Mouse (Mus musculus) layer of hippocampus, adult 11-12 months (tissue): Measurements from ENCODE around the gene Ccnb1ip1.
"Not testable (repeated sequence)": the region's sequence is repeated elsewhere in the genome, so short reads cannot be mapped to it uniquely, and the experiment has no call there.

ENCODE experiments used
- DNase-seq: peaks from one replicate; pipeline ENCODE4 v3.0.0; 2022; ENCODE audit warnings: low spot score

The Ccnb1ip1 gene

DNA sequence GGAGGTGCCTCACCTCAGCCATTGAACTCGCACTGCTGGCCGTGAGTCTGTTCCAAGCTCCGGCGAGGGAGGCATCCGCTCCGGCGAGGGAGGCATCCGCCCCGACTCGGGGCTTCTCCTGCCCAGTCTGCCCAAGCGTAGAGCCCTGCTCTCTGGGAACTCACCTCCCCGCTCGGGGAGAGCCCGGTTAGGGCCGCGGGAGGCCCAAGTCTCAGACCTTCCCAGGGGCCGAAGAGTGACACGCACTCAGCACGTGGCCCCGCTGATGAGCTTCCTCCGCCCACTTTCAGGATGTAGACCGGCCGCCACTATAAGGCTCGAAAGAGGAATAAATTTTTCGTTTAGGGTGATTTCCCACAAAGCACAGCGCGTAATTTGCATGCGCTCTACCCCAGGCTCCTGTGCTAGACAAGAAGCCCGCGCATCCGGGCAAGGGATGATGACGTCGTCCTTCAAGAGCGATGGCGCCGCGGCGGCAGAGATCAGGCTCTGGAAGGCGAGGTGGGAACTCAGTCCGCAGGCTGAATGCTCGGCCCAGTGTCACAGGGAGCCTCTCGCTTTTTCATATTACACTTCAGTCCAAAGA lies at the start of gene Ccnb1ip1, which contains the start of gene Parp2:
Ccnb1ip1 (minus strand) TSS at position 246 of the 586 bp plus-strand sequence.
Parp2 (plus strand) TSS at position 355 of the 586 bp plus-strand sequence.
- peak; percentile 99 for DNase-seq

DNA sequence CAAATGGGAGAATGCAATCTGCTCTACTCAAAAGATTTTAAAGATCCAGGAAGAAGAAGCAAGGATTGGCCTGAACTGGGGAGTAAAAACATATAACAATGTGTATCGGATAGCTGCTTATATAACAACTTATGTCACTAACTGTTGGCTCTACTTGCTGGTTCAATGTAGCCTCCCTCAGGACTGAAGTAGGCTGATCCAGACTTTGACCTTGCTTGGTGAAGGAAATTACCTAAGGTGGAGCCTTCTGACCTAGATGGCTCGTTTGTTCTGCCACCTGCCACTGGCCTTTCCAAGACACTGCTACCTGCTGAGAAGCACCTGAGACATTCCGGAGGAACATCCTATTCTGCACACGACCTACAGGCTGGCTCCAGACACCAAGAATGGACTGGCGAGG lies 48.3 kb upstream of the Ccnb1ip1 start:
- no peak for DNase-seq

DNA sequence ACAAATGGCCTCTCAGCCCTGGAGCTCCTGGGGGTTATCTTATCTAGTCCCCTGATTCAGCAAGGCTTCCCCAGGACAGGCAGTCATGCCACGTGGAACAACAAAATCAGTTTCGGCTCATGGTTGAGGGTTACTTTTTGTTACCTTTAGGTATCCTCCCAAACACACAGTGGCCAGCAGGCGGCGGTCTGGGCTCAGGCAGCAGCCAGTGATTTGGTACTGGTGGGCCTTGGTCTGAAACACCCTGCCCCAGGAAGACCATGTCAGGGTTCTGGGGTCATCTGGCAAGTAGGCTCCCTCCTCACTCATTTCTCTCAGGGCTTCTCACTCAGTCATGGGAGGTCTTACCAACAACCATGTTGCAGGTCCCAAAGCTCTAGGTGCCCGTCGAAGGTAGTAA lies 29.7 kb upstream of the Ccnb1ip1 start:
- no peak for DNase-seq

DNA sequence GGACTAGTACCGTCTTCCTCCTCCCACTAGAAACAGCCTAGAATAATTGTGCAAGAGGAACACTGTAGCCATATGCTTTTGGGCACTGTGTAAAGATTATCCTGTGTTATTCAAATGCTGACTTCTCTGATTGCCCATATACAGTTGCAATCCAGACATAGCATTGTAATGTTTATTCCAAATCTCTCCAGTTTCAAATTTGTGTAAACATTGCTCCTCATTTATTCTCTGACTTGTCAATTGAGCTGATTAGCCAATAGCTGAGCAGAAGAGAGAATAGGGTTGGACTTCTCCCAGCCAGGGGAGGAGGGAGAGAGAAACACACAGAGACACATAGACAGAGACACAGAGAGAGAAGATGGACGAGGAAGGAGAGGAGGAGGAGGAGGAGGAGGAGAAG lies 26.9 kb upstream of the Ccnb1ip1 start:
- no peak for DNase-seq

DNA sequence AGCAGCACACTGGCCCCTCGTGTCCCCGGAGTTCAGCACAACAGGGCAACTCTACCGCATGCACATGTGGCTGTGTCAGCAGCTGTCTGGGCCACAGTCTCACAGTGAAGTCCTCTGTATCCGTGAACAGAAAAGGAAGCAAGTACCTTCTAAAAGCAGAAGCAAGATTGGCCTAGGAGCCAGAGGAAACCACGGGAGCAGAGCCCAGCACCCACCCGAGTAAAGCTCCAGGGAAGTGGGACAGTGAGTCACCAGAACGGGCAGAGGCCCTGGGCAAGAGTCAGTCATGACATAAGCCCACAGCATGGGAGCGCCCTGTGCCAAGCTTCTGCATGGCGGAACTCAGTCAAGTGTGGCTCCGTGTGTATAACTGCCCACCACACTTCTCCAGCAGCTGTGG lies 26.4 kb upstream of the Ccnb1ip1 start:
- DNase-seq, result peak; percentile 60

DNA sequence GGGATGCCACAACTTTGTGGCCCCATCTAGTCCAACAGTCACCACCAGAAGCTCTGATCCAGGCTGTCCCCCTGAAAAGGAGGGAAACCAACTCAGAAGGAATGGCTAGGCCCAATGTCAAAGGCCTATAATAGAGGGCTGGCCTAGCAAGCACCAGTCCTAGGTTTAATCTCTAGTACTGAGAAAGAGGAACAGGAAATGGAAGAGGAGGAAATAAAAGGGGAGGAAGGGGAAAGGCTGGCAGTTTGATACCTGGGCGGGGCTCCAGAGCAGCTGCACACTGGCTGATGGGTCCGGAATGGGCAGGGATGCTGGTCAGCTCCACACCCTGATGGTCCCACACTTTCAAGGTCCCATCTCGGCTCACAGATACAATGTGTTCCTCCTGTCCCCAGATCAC lies 22.3 kb upstream of the Ccnb1ip1 start:
- DNase-seq, result no peak

DNA sequence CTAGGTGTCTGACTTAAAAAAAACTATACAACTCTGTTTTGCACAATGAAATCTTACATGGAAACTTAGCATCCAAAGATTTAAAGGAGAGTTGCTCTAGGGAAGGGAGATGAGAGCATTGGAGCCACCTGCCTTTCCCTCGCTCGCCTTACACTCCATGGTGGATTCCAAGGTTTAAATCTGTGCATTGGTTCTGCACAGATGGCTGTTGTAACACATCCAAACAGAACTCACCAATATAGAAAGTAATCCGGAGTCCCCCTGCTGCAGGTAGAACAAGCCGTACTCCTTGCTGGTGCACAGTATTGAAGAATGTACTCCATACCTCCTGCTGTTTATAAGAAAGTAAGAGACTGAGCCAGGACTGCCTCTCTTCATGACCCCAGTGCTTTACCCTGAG lies 19.0 kb upstream of the Ccnb1ip1 start:
- DNase-seq, result peak; percentile 14

DNA sequence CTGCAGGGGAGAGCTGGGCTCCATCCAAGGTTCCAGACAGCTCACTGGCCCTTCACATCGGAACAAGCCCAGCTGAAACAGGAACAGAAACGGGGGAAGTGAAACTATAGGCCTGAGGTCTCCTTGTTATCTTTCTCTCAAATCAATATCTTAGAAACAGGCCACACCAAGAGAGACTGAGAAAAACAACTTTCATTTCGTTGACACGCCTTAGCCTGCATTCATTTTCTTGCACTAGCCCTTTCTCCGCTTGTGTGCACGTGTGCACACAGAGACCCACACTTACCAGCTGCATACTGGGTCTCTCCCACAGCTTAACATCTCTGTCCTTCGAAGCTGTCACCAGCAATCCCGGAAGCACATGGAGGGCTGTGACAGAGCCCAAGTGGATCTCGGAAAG lies 16.7 kb upstream of the Ccnb1ip1 start:
- peak; percentile 22 for DNase-seq

DNA sequence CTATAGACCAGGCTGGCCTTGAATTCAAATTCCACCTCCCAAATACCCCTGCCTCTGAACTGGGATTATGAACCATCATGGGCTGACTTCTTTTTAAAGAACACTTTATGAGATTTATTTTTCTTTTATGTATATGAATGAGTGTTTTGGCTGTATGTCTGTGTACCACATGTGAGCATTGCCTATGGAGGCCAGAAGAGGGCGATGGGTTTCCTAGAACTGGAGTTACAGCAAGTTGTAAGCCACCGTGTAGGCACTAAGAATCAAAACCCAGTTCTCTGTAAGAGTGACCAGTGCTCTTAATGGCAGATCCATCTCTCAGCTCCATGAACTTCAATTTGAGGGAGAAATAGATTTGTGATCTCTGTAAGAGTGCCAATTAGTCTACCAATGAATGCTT lies 15.7 kb upstream of the Ccnb1ip1 start:
- no peak for DNase-seq

DNA sequence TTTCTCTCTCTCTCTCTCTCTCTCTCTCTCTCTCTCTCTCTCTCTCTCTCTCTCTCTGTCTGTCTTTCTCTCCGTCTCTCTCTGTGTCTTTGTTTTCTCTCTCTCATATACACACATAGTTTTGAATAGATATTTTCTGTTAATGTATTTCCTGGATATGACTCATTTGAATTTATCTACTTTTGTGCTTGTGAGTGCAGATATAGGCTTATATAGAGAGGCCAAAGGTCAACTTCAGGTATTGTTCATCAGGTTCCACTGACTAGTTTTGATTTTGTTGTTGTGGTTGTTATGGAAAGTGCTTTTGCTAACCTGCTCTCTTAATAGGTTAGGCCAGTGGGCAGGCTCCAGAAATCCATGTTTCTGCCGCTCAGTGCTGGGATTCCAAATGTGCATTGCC lies 5.5 kb upstream of the Ccnb1ip1 start:
- no peak for DNase-seq

DNA sequence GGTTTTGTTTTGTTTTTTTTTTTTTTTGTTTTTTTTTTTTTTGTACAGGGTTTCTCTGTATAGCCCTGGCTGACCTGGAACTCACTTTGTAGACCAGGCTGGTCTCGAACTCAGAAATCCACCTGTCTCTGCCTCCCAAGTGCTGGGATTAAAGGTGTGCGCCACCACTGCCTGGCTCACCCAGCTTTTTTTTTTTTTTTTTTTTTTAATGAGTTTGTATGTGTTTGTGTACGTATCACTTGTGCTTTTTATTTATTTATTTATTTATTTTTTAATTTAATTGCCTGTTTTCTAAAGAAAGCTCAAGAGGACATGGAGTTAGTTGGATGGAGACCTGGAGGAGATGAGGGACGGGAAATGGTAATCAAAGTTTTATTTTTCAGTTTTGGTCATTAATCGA lies 1.1 kb downstream of the Ccnb1ip1 start:
- not testable (repeated sequence) for DNase-seq

DNA sequence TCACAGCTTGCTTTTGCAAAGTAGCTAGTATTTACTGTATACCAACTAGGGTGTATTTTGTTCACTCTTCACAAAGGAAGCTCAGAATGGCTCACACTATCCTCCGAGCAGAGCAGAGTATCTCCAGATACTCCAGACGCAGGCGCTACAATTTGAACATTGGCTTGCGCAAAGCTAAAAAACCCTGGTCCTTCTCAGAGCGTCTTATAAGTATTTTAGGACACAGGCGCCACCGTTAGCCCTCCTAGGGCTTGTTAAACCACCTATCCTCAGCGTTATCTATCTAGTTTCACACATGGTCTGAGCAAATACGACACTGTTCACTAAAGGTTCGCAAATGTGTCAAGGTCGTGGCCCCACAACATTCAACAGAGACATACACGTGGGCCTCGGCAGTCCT lies 2.8 kb downstream of the Ccnb1ip1 start:
- DNase-seq, result no peak

DNA sequence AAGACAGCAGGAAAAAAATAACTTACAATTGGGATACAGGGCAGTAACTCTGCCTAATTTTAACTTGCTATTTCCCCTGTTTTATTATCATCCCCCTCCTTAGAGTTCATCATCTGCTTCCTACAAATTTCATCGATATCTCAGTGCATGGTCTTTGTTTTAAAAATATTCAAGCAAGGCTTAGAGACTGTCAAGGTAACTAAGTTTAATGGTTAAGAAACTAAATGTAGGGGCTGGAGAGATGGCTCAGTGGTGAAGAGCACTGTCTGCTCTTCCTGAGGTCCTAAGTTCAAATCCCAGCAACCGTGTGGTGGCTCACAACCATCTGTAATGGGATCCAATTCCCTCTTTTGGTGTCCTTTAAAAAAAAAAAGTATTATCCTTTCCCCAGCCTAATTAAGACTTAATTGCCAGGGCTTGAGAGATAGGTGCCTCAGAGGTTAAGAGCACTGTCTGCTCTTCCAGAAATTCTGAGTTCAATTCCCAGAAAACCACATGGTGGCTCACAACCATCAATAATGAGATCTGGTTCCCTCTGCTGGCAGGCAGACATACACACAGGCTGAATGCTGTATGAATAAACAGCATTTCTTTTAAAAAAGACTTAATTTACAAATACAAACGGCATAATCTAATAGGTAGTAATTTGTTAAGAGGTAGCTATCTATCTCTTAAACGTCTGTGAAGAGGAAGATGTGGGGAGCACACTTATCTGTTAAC lies 4.5 kb downstream of the Ccnb1ip1 start:
- DNase-seq, result no peak

DNA sequence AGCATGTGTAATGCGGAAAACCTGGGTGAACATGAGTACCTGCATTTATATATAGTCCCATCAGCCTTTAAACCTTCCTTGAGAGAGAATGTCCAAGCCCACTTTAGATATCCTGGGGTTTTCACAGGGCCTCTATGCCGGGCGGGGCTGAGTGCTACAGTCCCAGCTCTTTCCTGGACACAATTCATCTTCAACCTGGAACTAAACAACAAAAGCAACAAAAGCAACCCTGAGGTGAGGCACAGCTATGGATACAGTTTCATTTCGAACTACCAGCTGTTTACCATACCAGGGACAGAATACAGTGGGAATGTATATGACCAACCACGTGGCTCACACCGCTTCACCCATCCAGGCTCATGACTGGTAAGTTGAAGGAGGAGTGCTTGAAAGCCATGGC lies 5.1 kb downstream of the Ccnb1ip1 start:
- no peak for DNase-seq

DNA sequence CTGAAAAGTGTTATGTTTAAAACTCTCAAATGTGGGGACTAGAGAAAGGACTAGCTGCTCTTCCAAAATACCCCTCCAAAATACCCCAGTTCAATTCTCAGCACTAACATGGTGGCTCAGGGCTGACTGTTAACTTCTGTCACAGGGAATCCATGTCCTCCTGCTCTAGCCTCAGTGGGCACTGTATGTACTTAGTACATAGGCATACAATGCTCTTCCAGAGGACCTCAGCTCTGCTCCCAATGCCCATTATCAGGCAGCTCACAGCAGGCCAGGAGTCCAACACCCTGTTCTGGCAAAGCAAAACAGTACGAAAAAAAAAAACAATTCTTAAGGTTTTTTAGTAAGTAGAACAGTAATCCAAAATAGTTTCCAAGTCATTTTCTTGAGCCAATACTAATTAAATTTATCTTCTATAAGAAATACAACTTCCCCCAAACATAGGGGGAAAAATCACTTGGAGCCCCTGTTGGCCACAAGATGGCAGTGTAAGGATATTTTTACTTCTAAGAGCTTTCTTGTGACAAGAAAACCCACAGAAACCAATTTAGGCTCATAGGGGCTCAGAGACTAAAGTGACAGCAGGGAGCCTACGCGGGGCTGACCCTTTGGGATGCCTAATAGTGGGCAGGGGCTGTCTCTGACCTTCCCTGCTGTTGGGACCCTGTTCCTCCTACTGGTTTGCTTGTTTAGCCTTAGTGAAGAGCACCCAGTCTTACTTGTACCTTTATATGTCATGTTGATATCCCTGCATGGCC lies 7.9 kb downstream of the Ccnb1ip1 start:
- DNase-seq, result peak; percentile 48

DNA sequence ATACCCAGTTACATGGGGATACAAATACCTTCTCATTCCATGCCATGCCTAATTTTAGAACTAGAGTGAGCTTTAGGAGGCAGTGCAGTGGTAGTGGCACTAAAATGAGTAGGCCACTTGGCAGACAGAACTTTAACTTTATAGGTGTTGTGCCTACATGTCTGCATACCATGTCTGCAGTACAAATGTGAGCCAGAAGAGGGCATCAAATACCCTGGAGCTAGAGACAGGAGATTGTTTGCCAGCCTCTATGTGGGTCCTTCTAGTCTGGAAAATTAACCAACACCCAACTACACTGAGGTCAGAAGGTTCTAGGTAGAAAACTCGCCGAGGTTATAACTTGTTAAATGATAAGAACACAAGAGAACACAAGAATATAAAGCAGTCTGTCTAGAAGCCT lies 9.0 kb downstream of the Ccnb1ip1 start:
- DNase-seq, result no peak

DNA sequence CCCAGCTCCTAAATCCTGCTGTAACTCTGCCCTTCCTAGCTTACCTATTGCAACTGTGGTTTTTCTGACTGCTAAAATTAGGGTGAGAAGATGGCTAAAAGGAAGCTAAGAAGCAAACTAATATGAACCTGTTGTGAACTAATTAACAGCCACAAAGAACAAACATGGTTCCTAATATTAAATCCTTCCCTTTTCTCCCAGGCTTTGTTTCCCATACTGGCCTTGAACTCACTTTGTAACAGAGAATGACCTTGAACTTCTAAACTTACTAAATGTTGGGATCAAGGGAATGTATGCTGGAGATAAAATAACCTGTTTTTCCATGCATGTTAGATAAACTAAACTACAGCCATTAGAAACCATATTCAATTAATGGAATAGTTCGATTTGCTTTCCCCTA lies 11.1 kb downstream of the Ccnb1ip1 start:
- DNase-seq, result no peak

DNA sequence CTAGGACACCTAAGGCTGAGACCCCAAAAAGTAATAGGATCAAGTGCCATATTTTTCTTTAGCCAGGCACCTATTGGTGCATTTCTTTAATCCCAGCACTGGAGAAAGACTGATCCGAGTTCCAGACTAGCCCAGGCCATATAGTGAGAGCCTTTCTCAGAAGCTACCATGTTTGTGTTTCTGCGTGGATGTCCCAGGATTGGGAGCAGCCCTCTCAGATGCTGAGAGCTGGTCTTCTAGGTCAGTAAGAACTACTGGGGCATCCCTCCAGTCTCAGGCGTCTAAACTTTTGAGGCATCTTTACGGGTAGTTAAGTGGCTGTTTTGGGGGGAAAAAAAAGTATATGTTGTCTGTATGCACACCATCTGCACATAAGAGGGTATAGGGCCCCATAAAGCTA lies 11.6 kb downstream of the Ccnb1ip1 start:
- no peak for DNase-seq

DNA sequence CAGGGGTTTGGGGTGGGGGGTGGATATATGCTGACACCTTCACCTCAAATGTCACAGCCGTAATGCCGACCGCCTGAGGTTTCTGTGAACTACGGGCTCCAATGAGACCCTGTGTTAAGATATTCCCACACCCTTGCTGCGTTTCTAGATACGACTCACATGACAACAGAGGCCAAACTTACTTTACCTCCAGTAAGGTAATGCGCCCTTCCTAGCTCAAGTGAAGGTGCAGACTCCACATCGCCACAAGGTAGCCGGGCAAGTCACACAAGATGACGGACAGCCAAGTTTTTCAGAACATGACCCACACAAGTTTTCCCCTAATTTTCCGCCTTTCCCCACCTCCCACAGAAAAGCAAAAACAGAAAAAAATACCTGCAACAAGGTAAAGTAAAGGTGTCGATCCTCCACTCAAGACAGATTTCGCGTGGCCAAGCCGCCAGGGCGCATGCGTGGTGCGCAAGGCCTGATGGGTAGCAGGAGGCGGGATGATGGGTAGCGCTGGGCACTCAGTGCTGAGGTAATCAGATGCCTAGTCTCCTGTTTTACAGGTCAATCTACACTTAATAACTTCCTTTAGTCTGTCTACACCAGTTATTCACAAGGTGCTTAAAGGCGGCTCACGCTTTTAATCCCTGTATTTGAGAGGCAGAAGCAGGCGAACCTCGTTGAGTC lies 12.1 kb downstream of the Ccnb1ip1 start:
- DNase-seq, result no peak

DNA sequence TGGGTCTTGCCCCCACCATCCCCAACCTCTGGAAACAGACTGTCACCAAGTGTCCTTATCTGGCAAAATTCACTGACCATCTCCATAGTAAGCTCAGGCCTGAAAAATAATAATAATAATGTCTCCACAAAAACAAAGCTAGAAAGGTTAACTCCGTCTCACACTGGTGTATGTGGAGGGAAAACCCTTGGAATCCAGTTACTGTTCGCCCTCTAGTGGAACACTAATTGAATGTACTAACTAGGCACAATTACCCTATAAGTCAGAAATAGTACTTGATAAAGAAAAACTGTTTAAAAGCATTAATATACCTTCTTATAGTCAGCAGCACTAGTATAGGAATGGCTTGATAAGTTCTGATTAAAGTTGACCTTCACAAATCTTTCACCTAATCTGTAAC lies 19.4 kb downstream of the Ccnb1ip1 start:
- no peak for DNase-seq

DNA sequence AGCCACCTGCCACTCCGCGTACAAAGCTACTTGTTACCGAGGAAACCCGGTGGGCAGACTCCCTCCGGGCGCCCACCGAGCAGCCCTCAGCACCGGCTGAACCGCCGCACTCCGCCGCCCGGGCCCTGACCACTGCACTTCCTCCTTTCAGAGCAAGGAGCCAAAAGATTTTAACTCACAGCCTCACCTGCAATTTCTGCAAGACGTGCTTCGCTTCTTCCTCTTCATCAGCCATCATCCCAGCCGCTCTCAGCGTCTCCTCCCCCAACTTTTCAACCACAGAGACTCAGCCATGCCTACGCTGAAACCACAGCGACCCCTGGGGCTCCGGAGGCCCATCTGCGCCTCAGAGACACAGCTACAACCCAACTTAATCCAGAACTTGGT lies 22.3 kb downstream of the Ccnb1ip1 start, which contains the start of gene Ttc5:
Ttc5 (minus strand) TSS at position 269 of the 387 bp plus-strand sequence.
- peak; percentile 91 for DNase-seq

DNA sequence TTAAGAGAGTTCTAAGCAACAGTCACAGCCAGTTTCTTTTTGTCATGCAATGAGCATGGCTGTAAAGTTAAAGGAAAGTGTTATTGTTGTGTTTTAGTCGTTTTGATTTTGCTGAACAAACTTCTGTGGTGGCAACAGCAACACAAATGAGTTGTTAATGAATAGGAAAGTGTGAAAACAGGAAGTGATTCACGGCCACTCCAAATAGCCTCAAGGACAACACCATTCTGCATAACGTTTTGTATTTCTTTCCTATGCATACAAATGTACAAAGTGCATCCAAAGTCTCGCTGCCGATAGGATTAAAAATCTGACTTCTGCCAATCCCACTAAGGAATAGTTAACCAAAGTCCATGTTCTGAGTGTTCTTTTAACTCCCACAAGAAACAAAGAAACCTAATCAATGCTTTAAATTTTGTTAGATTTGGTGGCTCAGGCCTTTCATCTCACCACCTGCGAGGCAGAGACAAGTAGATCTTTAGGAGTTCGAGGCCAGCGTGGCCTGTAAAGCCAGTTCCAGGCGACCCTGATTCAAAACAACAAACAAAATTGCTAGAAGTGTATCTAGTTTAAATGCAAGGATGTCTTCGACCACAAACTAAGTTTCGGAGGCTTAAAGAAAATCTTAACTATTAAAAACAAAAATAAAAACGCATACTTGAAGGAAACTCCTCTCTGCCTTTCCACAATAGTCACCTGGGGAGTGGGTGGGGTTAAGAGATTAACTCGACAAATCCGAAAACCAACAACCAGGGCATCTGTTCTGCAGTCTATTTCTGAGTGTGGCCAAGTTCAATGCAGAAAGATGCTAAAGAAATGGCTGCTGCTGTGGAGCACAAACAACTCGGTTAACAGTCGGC lies 22.9 kb downstream of the Ccnb1ip1 start:
- no peak for DNase-seq
